Mouse (Mus musculus): ENCODE results near the gene Odr4. TPM values are rescaled to one million over a fixed set of nuclear protein-coding genes. Genes with fewer than 3 reads are reported as not detected.

Gene Odr4
- polyA plus RNA-seq, 1 experiment from 2014 or later = 29.6 TPM

DNA sequence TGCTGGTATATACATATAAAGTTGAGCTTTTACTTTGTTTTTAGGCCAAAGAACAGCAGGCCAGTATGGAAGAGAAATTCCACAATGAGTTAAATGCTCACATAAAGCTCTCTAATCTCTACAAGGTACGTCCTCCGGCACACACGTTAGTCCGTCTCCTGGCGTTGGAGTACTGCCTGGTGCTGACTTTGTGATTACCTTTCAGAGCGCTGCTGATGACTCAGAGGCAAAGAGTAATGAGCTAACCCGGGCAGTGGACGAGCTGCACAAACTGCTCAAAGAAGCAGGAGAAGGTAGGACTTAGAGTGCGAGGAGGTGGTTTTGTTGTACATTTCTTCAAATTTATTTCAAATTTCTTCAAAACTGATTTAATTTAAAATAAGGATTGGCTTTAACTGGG is 14.4 kb upstream of the Odr4 start:
- DNase-seq (ENCODE audit: low spot score) (no peak), ATAC-seq (replicated peaks; ENCODE audit: low FRiP score) (no peak)
- 92% methylated on average over 9 of the region's 9 CpGs for WGBS
- H3K4me3 ChIP-seq (ENCODE audit: low read depth, low read length) = no peak overlapping the region
- no peak overlapping the region for H3K9ac ChIP-seq (ENCODE audit: low read length)
- peaks cover 7% of the 10 kb centered on the region for H3K36me3 ChIP-seq (ENCODE audit: control insufficient read depth, insufficient read depth, low read length)
- H3K4me2 ChIP-seq (ENCODE audit: low read depth, low read length, severe bottlenecking) = no peak overlapping the region
- no peaks in the 10 kb centered on the region for H3K9me3 ChIP-seq (ENCODE audit: control insufficient read depth, low read length)
- no peaks in the 10 kb centered on the region for H3K27me3 ChIP-seq (ENCODE audit: control insufficient read depth, insufficient read depth, low read length)
- no peak overlapping the region for H3K27ac ChIP-seq (ENCODE audit: low read depth, low read length)
- H3K4me1 ChIP-seq (replicated peaks; ENCODE audit: control insufficient read depth, insufficient read depth, low read length) = no peaks in the 10 kb centered on the region

DNA sequence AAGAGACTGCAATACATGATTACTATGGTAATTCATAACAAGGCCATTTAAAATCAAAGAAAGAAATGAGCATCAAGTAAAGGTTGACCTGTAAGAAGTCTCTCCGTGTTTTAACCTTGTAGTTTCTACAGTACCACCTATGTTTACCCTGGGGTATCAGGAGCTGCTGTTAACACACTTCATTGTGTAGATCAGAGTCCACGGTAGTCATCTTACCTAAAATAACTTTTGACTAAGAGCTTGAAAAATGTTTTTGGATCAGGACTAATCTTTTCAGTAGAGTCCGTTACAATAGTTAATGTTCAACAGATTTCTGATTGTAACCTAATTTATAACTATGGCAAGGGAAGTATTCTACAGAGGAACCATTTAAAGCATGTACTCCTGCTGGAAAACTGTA is 11.7 kb upstream of the Odr4 start:
- Histone ChIP-seq H3K9ac (ENCODE audit: low read length) (no peak overlapping the region), H3K4me3 (ENCODE audit: low read depth, low read length) (no peak overlapping the region), H3K27ac (ENCODE audit: low read depth, low read length) (no peak overlapping the region), H3K9me3 (ENCODE audit: control insufficient read depth, low read length) (no peaks in the 10 kb centered on the region), H3K4me2 (ENCODE audit: low read depth, low read length, severe bottlenecking) (no peak overlapping the region), H3K36me3 (ENCODE audit: control insufficient read depth, insufficient read depth, low read length) (peaks cover 7% of the 10 kb centered on the region), H3K4me1 (replicated peaks; ENCODE audit: control insufficient read depth, insufficient read depth, low read length) (no peaks in the 10 kb centered on the region), H3K27me3 (ENCODE audit: control insufficient read depth, insufficient read depth, low read length) (no peaks in the 10 kb centered on the region)
- ATAC-seq (replicated peaks; ENCODE audit: low FRiP score) (no peak), DNase-seq (ENCODE audit: low spot score) (no peak)
- WGBS = 94% methylated on average over 3 of the region's 3 CpGs

DNA sequence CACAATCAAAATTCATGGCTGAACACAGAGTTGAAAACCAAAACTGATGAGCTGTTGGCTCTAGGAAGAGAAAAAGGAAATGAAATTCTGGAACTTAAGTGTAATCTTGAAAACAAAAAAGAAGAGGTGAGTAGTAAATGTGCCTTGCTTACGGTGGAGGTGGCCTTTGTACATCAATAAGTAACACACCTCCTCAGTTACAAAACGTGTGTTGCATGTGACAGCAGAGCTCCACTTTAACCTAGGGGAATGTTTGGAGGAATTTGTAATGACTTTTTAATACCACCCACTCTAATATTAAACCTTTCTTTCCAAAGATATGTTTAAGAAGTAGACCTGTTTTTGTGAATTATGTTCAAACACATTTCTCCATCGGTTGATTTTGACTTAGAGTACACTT is 11.0 kb upstream of the Odr4 start:
- ATAC-seq (replicated peaks; ENCODE audit: low FRiP score) (no peak), DNase-seq (ENCODE audit: low spot score) (no peak)
- H3K9me3 ChIP-seq (ENCODE audit: control insufficient read depth, low read length) = no peaks in the 10 kb centered on the region
- H3K36me3 ChIP-seq (ENCODE audit: control insufficient read depth, insufficient read depth, low read length) = peaks cover 2% of the 10 kb centered on the region; the same call in 1 of the 2 replicates
- H3K4me2 ChIP-seq (ENCODE audit: low read depth, low read length, severe bottlenecking) = no peak overlapping the region
- H3K27me3 ChIP-seq (ENCODE audit: control insufficient read depth, insufficient read depth, low read length) = no peaks in the 10 kb centered on the region
- H3K4me3 ChIP-seq (ENCODE audit: low read depth, low read length) = no peak overlapping the region
- H3K27ac ChIP-seq (ENCODE audit: low read depth, low read length) = no peak overlapping the region
- WGBS = 92% methylated on average over 3 of the region's 3 CpGs
- H3K9ac ChIP-seq (ENCODE audit: low read length) = no peak overlapping the region
- no peaks in the 10 kb centered on the region for H3K4me1 ChIP-seq (replicated peaks; ENCODE audit: control insufficient read depth, insufficient read depth, low read length)

DNA sequence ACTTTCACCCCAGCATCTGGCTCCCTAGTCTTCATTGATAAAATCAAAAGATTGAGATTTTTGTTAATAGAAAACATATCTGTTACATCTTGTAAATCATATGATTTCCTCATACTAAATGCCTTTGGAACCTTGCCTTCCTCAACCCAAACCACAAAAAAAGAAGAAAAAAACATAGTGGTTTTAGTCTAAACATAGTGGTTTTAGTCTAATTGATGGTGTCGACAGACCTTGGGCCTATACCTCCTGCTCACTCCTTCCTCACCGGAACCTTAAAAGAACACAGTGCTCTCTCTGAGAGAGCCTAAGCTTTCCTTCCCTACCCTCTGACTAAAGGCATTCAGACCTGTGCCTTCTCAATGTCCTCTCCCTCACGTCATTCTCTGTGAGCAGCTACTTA is 3.1 kb upstream of the Odr4 start:
- Histone ChIP-seq H3K4me2 (ENCODE audit: low read depth, low read length, severe bottlenecking) (no peak overlapping the region), H3K4me1 (replicated peaks; ENCODE audit: control insufficient read depth, insufficient read depth, low read length) (peaks cover 3% of the 10 kb centered on the region; the same call in 1 of the 2 replicates), H3K9me3 (ENCODE audit: control insufficient read depth, low read length) (no peaks in the 10 kb centered on the region), H3K9ac (ENCODE audit: low read length) (no peak overlapping the region), H3K36me3 (ENCODE audit: control insufficient read depth, insufficient read depth, low read length) (no peaks in the 10 kb centered on the region; the same call in 1 of the 2 replicates), H3K27me3 (ENCODE audit: control insufficient read depth, insufficient read depth, low read length) (no peaks in the 10 kb centered on the region), H3K27ac (ENCODE audit: low read depth, low read length) (no peak overlapping the region), H3K4me3 (ENCODE audit: low read depth, low read length) (no peak overlapping the region)
- DNase-seq (ENCODE audit: low spot score) = no peak
- WGBS = 93% methylated on average over 3 of the region's 3 CpGs
- ATAC-seq (replicated peaks; ENCODE audit: low FRiP score) = no peak

DNA sequence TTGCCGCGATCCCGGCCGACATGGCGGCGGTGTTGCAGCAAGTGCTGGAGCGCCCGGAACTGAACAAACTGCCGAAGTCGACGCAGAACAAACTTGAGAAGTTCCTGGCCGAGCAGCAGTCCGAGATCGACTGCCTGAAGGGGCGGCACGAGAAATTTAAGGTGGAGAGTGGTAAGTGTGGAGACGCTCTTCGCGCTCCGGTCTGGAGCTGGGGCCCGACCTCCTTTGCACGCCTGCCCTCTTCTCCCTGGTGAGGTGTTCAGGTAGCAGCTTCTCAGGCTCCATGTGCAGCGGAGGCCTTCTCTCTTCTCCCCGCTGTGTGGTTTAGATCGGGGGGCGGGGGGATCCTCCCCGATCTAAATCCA is 590 bp upstream of the Odr4 start:
- Histone ChIP-seq H3K9me3 (ENCODE audit: control insufficient read depth, low read length) (no peaks in the 10 kb centered on the region), H3K27me3 (ENCODE audit: control insufficient read depth, insufficient read depth, low read length) (no peaks in the 10 kb centered on the region), H3K4me1 (replicated peaks; ENCODE audit: control insufficient read depth, insufficient read depth, low read length) (peaks cover 3% of the 10 kb centered on the region; the same call in 1 of the 2 replicates), H3K36me3 (ENCODE audit: control insufficient read depth, insufficient read depth, low read length) (no peaks in the 10 kb centered on the region; the same call in 1 of the 2 replicates), H3K9ac (ENCODE audit: low read length) (peak overlapping the region; percentile 79), H3K27ac (ENCODE audit: low read depth, low read length) (peak overlapping the region; percentile 66; the same call in 1 of the 2 replicates), H3K4me3 (ENCODE audit: low read depth, low read length) (peak overlapping the region; percentile 75), H3K4me2 (ENCODE audit: low read depth, low read length, severe bottlenecking) (peak overlapping the region; percentile 54)
- no peak for DNase-seq (ENCODE audit: low spot score)
- under 1% methylated on average over 27 of the region's 27 CpGs for WGBS
- ATAC-seq (replicated peaks; ENCODE audit: low FRiP score) = peak; percentile 48

DNA sequence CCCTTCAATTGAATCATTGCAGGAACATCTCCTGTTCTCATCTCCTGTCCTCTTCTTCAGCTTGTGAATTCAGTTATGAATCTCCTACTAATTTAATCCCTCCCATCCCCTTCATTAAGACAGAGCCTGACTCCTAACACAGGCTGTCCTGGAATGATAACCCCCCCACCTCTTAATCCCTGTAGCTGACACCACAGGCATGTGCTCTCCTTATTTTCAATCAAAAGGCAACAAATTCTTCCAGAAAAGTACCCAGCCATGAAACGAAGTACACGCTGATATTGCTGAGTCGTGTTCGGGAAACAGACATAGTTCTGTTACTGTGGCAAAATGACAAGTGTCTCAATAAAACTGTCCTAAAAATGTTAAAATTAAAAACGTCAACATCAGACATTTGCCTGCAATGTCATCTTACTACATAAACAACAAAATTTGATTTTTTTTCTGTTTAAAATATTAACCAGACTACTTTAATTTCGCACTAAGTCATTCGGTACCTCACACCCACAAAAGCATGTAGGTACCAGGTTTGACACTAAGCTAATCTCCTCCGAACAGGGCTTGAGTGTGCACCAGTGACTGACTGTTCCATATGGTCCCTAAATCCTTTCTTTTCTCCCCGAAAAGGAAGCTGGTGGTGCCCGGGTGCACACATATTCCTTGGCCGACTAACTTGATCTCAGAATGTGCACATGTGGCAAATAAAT is 796 bp downstream of the Odr4 start:
- H3K9ac ChIP-seq (ENCODE audit: low read length) = peak overlapping the region; percentile 56

DNA sequence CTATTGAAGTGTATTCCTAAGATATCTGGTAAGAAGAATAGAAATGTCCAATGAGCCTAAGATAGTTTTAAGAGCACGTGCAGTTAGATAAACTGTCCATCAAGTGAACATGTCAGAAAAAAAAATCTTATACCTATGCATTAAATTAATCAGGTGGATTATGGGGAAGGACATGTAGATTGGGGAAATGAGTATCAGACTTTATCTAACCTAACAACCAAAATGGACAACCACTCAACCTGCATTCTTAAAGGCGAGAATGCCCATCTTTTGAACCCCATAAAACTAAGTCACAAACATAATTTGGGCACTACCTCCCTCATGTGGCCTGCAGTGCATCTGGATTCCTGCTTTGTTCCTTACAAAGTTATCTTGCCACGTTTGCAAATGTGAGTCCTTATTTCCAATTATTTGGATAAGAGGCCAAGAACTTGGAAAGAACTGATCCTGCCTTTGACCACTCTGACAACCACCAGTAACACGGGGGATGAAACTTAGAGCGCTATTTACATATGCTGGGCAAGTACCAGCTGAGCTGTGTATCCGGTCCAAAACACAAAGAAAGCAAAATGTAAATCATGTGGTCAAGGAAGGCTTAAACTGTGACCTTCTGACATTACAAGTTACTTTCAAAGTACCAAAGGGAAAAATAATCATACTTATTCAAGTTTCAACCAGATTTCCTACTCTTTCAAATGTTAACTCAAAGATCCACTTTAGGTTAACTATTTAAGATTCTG is 3.3 kb downstream of the Odr4 start:
- ATAC-seq (replicated peaks; ENCODE audit: low FRiP score) = no peak
- no peak overlapping the region for H3K9ac ChIP-seq (ENCODE audit: low read length)
- 89% methylated on average over 6 of the region's 6 CpGs for WGBS

More for the DNA sequence above, 796 bp downstream of the Odr4 start:
- WGBS = 26% methylated on average over 11 of the region's 11 CpGs
- peak overlapping the region; percentile 53 for H3K4me2 ChIP-seq (ENCODE audit: low read depth, low read length, severe bottlenecking)
- H3K9me3 ChIP-seq (ENCODE audit: control insufficient read depth, low read length) = no peaks in the 10 kb centered on the region
- peaks cover 3% of the 10 kb centered on the region; the same call in 1 of the 2 replicates for H3K4me1 ChIP-seq (replicated peaks; ENCODE audit: control insufficient read depth, insufficient read depth, low read length)
- peak overlapping the region; percentile 75 for H3K4me3 ChIP-seq (ENCODE audit: low read depth, low read length)
- no peak for DNase-seq (ENCODE audit: low spot score)
- no peak overlapping the region for H3K27ac ChIP-seq (ENCODE audit: low read depth, low read length)
- no peaks in the 10 kb centered on the region for H3K36me3 ChIP-seq (ENCODE audit: control insufficient read depth, insufficient read depth, low read length)
- no peaks in the 10 kb centered on the region for H3K27me3 ChIP-seq (ENCODE audit: control insufficient read depth, insufficient read depth, low read length)
- peak; percentile 47 for ATAC-seq (replicated peaks; ENCODE audit: low FRiP score)

DNA sequence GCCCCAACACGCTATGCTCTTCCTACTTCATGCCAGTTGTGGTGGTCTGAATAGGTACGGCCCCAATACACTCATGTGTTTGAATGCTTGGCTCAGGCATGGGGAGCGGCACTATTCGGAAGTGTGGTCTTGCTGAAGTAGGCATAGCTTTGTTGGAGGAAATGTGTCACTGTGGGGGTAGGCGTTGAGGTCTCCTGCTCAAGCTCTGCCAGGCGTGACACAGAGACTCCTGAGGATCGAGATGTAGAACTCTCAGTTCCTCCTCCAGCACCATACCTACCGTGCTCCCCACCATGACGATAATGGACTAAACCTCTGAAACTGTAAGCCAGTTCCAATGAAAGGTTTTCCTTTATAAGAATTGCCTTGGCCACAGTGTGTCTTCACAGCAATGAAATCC is 5.3 kb downstream of the Odr4 start:
- 91% methylated on average over 9 of the region's 9 CpGs for WGBS
- Histone ChIP-seq H3K9ac (ENCODE audit: low read length) (no peak overlapping the region), H3K4me3 (ENCODE audit: low read depth, low read length) (no peak overlapping the region), H3K27ac (ENCODE audit: low read depth, low read length) (no peak overlapping the region), H3K36me3 (ENCODE audit: control insufficient read depth, insufficient read depth, low read length) (no peaks in the 10 kb centered on the region; the same call in 1 of the 2 replicates), H3K27me3 (ENCODE audit: control insufficient read depth, insufficient read depth, low read length) (no peaks in the 10 kb centered on the region), H3K4me2 (ENCODE audit: low read depth, low read length, severe bottlenecking) (no peak overlapping the region), H3K4me1 (replicated peaks; ENCODE audit: control insufficient read depth, insufficient read depth, low read length) (peaks cover 3% of the 10 kb centered on the region; the same call in 1 of the 2 replicates), H3K9me3 (ENCODE audit: control insufficient read depth, low read length) (no peaks in the 10 kb centered on the region)
- ATAC-seq (replicated peaks; ENCODE audit: low FRiP score) = no peak
- no peak for DNase-seq (ENCODE audit: low spot score)

More for the DNA sequence above, 3.3 kb downstream of the Odr4 start:
- Histone ChIP-seq H3K9me3 (ENCODE audit: control insufficient read depth, low read length) (no peaks in the 10 kb centered on the region), H3K36me3 (ENCODE audit: control insufficient read depth, insufficient read depth, low read length) (no peaks in the 10 kb centered on the region), H3K4me1 (replicated peaks; ENCODE audit: control insufficient read depth, insufficient read depth, low read length) (peaks cover 3% of the 10 kb centered on the region; the same call in 1 of the 2 replicates), H3K27me3 (ENCODE audit: control insufficient read depth, insufficient read depth, low read length) (no peaks in the 10 kb centered on the region), H3K4me3 (ENCODE audit: low read depth, low read length) (no peak overlapping the region), H3K4me2 (ENCODE audit: low read depth, low read length, severe bottlenecking) (no peak overlapping the region), H3K27ac (ENCODE audit: low read depth, low read length) (no peak overlapping the region)
- no peak for DNase-seq (ENCODE audit: low spot score)
